In genomic region chr2:155385090-155385489, GRCm38 (mm10) we compare ENCODE assay signal across 8 mouse cellular contexts. TPM values are rescaled to one million over a fixed set of nuclear protein-coding genes. Genes with fewer than 3 reads are reported as not detected.
DNase-seq lines count a peak whose midpoint lies in the region; ATAC-seq and TF ChIP-seq lines count a peak whose summit lies in the region.

No protein-coding gene starts in this region.

- no peak overlapping the region for H3K27ac ChIP-seq in thymus, adult 2 months (ENCODE audit: control insufficient read depth, insufficient read depth, low read length)

- WGBS in thymus, adult 2 months: 23% methylated on average over 7 of the region's 7 CpGs

- intact Hi-C loops in gastrocnemius, postnatal 14 days (cut with DNase I; ENCODE audit: low total_unique reads): loop anchor here (5.0 kb wide), 1 partner anchor 158 kb away; no protein-coding TSS in a partner anchor

- TF ChIP-seq CTCF in thymus, adult 2 months (IDR thresholded peaks at IDR 0.05; ENCODE audit: borderline replicate concordance, control insufficient read depth, extremely low read depth, insufficient read depth, low read length, poor library complexity): peak; percentile 63; the same call in 1 of the 2 replicates

- peaks cover 10% of the 10 kb centered on the region for H3K4me1 ChIP-seq in thymus, adult 2 months (replicated peaks; ENCODE audit: control insufficient read depth, insufficient read depth, low read length)

- H3K36me3 ChIP-seq in thymus, adult 2 months (ENCODE audit: control insufficient read depth, insufficient read depth, low read length): 0 out of 2 replicates have a peak, but pooled peaks cover 3% of the 10 kb centered on the region

- DNase-seq in 3T3-L1 (ENCODE audit: low read depth, low spot score): peak; percentile 93
- DNase-seq in T-cell, adult 2 months (ENCODE audit: low spot score): peak; percentile 84
- peak; percentile 87 to 91 for DNase-seq in cerebellum, postnatal 25 days
- peak; percentile 81 for DNase-seq in gastrocnemius, postnatal 14 days
- peak; percentile 87 to 93 for DNase-seq in kidney, postnatal 25 days
- peak; percentile 82 to 87 for DNase-seq in lung, adult 18-20 months
- peak; percentile 78 for DNase-seq in thymus, adult 2 months

- no peak overlapping the region for H3K4me3 ChIP-seq in thymus, adult 2 months (ENCODE audit: control insufficient read depth, insufficient read depth, low read length)

- no peaks in the 10 kb centered on the region for H3K27me3 ChIP-seq in thymus, adult 2 months (ENCODE audit: control insufficient read depth, insufficient read depth, low read length)

- peak; percentile 68 for ATAC-seq in neutrophil, adult 5-6 weeks (ENCODE audit: extremely low read depth, insufficient number of reproducible peaks, low FRiP score, poor library complexity, severe bottlenecking)

- no peak for TF ChIP-seq POLR2A in thymus, adult 2 months (IDR thresholded peaks at IDR 0.05; ENCODE audit: control insufficient read depth, extremely low read depth, insufficient read depth, low read length, poor library complexity)

RNA-seq across cellular contexts. Expression of gene Trp53inp2, which starts 4.2 kb away (rescaled TPM):
- 100 to 1,000 TPM; 286 to 325 TPM for total RNA-seq in gastrocnemius, postnatal 14 days (2021)
- total RNA-seq in neutrophil, adult 5-6 weeks (2017): 33.0 and 36.5 TPM in 2 replicates
- polyA plus RNA-seq in thymus, adult 2 months (2012; rRNA removed): 85.4 and 89.8 TPM in 2 replicates

RNA-seq across cellular contexts. Expression of gene Pigu, which starts 27.9 kb away (rescaled TPM):
- 10 to 100 TPM; 22.2 to 24.0 TPM for total RNA-seq in gastrocnemius, postnatal 14 days (2021)
- total RNA-seq in neutrophil, adult 5-6 weeks (2017): 19.2 and 20.4 TPM in 2 replicates
- polyA plus RNA-seq in thymus, adult 2 months (2012; rRNA removed): 40.2 and 45.7 TPM in 2 replicates
